Mouse (Mus musculus): ENCODE data around the gene Appbp2.

DNA sequence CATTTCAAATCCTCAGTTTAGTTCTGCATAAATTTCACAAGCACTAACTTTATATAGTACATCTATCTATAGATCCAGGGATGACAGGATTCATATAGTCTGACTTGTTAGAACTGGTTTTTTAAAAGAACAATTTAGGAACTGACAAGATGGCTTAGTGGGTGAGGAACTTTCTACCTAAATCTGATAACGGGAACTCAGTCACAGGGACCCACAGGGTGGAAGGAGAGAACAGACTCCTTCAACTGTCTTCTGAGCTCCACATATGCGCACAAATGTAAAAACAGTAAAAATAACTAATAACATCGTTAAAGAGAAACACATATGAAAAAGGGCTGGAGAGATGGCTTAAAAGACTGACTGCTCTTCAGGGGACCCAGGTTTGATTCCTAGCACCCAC is 15.9 kb downstream of the Appbp2 start:
- TF ChIP-seq POLR2A (IDR thresholded peaks at IDR 0.05; ENCODE audit: borderline replicate concordance, low read depth, low read length) (no peak), CTCF (IDR thresholded peaks at IDR 0.05; ENCODE audit: low read depth, low read length) (no peak)
